Mouse (Mus musculus) adrenal gland, postnatal 10 days (tissue): ENCODE results near the gene Castor2. TPM values are rescaled to one million over a fixed set of nuclear protein-coding genes. Genes with fewer than 3 reads are reported as not detected.
A peak's percentile ranks its signal among the peaks of the same experiment; 100 is the strongest.

Experiments used
- DNase-seq: peaks from one replicate; pipeline ENCODE4 v3.0.0; 2021; ENCODE audit warnings: mixed read lengths
- total RNA-seq, 2 experiments: library from RNA; stranded (reverse); gene quantifications; 2 replicates each; pipeline ENCODE4 v1.2.3; 2021

The Castor2 gene
- total RNA-seq, 2 experiments from 2014 or later = 14.0 to 19.7 TPM

DNA sequence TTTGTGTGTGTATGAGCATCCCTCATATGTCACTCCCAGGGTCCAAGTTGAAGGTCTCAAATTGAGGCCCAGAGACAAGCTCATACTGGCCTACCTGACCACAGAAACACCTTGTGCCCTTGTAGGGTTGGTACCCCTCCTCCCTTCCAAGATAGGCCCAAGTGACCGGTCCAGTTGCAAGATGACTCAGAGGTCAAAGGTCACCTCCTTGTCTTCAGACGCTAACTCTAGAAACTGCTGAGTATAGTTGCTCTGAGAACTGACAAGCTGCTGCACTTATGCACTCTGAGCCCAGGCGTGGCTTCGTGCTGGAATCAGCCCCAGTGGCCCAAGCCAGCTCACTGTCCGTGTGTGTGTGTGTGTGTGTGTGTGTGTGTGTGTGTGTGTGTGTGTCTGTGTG, 2.4 kb downstream of the Castor2 start:
- peak; percentile 16 for DNase-seq

GRCm38 (mm10) chr5:134102720-134103119, 3.2 kb downstream of the Castor2 start:
- no peak for DNase-seq

DNA sequence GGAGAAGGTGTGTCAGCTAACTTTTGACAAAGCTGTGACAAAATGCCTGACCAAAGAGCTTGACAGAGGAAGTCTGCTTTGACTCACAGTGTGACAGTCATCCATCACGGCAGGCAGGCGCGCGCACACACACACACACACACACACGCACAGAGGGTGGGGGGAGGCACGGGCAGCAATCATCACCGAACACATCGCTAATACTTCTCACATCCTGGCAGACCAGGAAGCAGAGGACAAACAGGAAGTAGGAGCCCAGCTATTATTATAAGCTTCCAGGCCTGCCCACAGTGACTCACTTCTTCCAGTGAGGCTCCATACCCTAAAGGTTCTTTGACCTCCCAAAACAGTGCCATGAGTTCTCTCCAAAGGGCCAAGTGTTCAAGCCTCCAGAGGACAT, 6.3 kb downstream of the Castor2 start:
- no peak for DNase-seq

GRCm38 (mm10) chr5:134114981-134115380, 15.5 kb downstream of the Castor2 start:
- no peak for DNase-seq

DNA sequence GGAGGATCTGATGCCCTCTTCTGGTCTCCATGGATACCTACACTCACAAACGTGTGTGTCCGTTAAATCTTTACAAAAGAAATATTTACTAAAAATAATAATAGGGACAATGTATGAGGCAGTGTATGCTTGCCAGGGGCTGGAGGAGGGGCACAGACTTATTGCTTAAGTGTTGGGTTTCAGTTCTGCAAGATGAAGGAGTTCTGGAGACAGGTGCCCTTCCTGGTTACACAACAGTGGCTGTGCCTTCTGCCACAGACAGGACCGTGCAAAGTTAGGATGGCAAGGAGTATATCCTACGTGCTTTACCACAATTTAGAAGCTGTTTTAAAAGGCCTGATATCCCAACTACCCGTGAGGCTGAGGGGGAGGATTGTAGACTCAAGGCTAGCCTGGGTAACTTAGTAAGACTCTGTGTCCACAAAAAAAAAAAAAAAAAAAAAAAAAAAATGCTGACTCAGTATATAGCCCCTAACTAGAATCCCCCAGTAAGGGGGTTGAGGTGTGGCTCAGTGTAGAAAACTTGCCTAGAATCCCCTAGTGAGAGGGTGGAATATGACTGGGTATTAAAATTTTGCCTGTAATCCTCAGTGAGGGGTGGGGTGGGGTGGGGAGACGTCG, 16.2 kb downstream of the Castor2 start:
- no peak for DNase-seq

- no peak for DNase-seq
Measured at GRCm38 (mm10) chr5:134118798-134119407, 19.4 kb downstream of the Castor2 start.

GRCm38 (mm10) chr5:134119481-134120120, 20.1 kb downstream of the Castor2 start:
- peak; percentile 44 for DNase-seq

GRCm38 (mm10) chr5:134120135-134120534, 20.6 kb downstream of the Castor2 start:
- DNase-seq = no peak

DNA sequence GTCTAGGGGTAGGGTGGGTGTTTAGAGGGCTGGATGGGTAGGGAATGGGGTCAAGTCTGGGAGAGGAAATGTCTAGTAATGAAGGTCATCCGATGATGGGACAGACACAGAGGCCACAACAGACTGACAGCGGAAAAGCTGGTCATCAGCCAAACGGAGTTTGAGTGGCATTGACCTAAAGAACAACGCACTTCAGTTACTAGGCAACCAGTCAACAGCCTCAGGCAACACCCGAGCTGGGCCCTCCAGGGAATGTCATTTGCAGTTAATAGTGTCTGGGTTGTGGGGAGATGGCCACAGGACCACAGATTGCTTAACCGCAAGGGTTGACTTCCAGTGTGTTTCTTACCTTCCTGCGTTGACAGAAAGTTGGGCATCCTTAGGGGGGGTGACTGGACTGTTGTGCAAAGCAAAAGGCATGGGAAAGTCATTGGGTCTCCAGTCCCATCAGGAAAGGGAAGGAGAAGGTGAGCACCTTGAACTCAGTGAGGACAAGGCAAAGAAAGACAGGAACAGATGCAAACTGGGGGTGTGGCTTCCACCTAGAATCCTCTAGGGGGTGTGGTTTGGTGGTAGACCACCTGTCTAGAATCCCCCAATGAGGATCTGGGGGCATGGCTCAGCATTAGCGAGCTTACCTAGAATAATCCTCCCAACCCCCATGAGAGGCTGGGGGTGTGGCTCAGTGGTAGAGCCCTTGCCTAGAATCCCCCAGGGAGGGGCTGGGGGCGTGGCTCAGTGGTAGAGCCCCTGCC, 21.8 kb downstream of the Castor2 start:
- DNase-seq = peak; percentile 61

GRCm38 (mm10) chr5:134121893-134122259, 22.4 kb downstream of the Castor2 start:
- no peak for DNase-seq

GRCm38 (mm10) chr5:134123846-134124245, 24.3 kb downstream of the Castor2 start:
- DNase-seq = no peak

- no peak for DNase-seq
Measured at GRCm38 (mm10) chr5:134126232-134126631, 26.7 kb downstream of the Castor2 start.

GRCm38 (mm10) chr5:134131586-134131985, 32.1 kb downstream of the Castor2 start:
- no peak for DNase-seq

DNA sequence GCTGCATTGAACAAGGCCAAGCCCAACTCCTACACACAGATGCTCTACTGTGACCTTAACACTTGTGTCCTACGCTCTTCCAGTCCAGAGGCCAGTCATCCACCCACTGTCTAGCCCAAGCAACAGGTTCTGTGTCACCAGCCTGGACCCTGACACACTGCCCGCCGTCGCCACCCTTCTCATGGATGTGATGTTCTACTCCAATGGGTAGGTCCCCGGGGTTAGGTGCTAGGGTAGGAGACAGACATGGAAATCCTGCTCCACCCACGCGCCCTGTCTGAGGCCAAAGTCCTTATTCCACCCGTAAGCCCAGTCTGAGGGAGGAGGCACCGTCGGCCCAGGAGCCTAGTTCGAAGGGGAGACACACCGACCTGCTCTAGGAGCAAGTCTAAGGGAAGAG, 36.5 kb downstream of the Castor2 start:
- no peak for DNase-seq

DNA sequence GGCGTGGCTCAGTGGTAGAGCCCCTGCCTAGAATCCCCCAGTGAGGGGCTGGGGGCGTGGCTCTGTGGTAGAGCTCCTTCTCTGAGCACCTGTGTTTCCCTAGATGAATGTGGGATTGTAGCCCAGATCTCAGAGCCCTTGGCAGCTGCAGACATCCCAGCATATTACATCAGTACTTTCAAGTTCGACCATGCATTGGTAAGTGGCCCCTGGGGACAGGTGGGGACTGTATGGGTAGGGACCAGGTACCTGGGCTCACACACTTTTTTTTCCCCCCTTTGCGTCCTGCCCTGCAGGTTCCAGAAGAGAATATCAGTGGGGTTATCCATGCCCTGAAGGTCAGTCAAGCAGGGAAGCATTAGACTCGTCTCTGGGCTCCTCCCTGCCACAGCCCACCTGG, 38.4 kb downstream of the Castor2 start:
- no peak for DNase-seq

- no peak for DNase-seq
Measured at GRCm38 (mm10) chr5:134139429-134139828, 39.9 kb downstream of the Castor2 start.

GRCm38 (mm10) chr5:134141236-134141635, 41.7 kb downstream of the Castor2 start:
- no peak for DNase-seq

GRCm38 (mm10) chr5:134142381-134142780, 42.9 kb downstream of the Castor2 start:
- no peak for DNase-seq

- no peak for DNase-seq
Measured at GRCm38 (mm10) chr5:134144986-134145385, 45.5 kb downstream of the Castor2 start.

- DNase-seq = no peak
Measured at GRCm38 (mm10) chr5:134147194-134147753, 47.8 kb downstream of the Castor2 start.

GRCm38 (mm10) chr5:134148153-134148552, 48.6 kb downstream of the Castor2 start:
- no peak for DNase-seq

- DNase-seq = no peak
Measured at GRCm38 (mm10) chr5:134151895-134152294, 52.4 kb downstream of the Castor2 start.
